Mouse (Mus musculus) brain, embryonic 14.5 days (tissue): ENCODE measurements around the gene Medag. TPM values are rescaled to one million over a fixed set of nuclear protein-coding genes. Genes with fewer than 3 reads are reported as not detected.

ENCODE experiments used
- DNase-seq: peaks from one replicate; pipeline ENCODE4 v3.0.0-alpha.2; 2011; ENCODE audit warnings: low read depth
- CTCF ChIP-seq: fragments of 200-500 bp; IDR thresholded peaks from 2 replicates; pipeline ENCODE4 v1.5.1; 2012; ENCODE audit warnings: inconsistent platforms, mild to moderate bottlenecking, moderate library complexity, borderline replicate concordance; ENCODE audit not compliant: insufficient read depth, insufficient read length; ENCODE audit errors: extremely low read depth
- POLR2A ChIP-seq: fragments of 200-500 bp; IDR thresholded peaks from 2 replicates; pipeline ENCODE4 v1.6.1; 2012; ENCODE audit warnings: mild to moderate bottlenecking, inconsistent platforms, borderline replicate concordance; ENCODE audit not compliant: poor library complexity, insufficient read depth, insufficient read length, severe bottlenecking; ENCODE audit errors: extremely low read depth
- polyA plus RNA-seq: library from polyadenylated mRNA; depleted of rRNA; stranded (reverse); fragments of >200 nt; gene quantifications from 2 replicates; pipeline ENCODE4 v1.2.3, GENCODE M21; 2012

The Medag gene
- polyA plus RNA-seq, 1 experiment: 3.5 TPM

- peak; percentile 95 for DNase-seq
- peak; percentile 68; the same call in 1 of the 2 replicates for TF ChIP-seq POLR2A
- TF ChIP-seq CTCF: no peak
Measured at GRCm38 (mm10) chr5:149439531-149440179, 28.1 kb downstream of the Medag start, which contains the start of gene Tex26. Gene Tex26 (plus strand): TSS chr5:149439660.

GRCm38 (mm10) chr5:149440180-149440573 lies 28.6 kb downstream of the Medag start:
- DNase-seq: peak; percentile 97
- peak; percentile 54; the same call in 1 of the 2 replicates for TF ChIP-seq POLR2A
- TF ChIP-seq CTCF: no peak

GRCm38 (mm10) chr5:149441646-149442276 lies 30.2 kb downstream of the Medag start:
- DNase-seq: peak; percentile 94
- TF ChIP-seq CTCF (no peak), POLR2A (no peak)

- peak; percentile 80 for DNase-seq
- TF ChIP-seq CTCF (no peak), POLR2A (no peak)
Measured at GRCm38 (mm10) chr5:149442277-149442660, 30.7 kb downstream of the Medag start.

GRCm38 (mm10) chr5:149444451-149444850 lies 32.9 kb downstream of the Medag start:
- TF ChIP-seq CTCF: no peak
- TF ChIP-seq POLR2A: no peak
- DNase-seq: peak; percentile 35

- no peak for TF ChIP-seq CTCF
- no peak for TF ChIP-seq POLR2A
- no peak for DNase-seq
Measured at GRCm38 (mm10) chr5:149446495-149446894, 34.9 kb downstream of the Medag start.

- DNase-seq: no peak
- TF ChIP-seq CTCF (peak; percentile 49; the same call in 1 of the 2 replicates), POLR2A (no peak)
Measured at GRCm38 (mm10) chr5:149447733-149448132, 36.2 kb downstream of the Medag start.

- no peak for TF ChIP-seq POLR2A
- DNase-seq: no peak
Measured at GRCm38 (mm10) chr5:149449406-149449805, 37.9 kb downstream of the Medag start.

- no peak for TF ChIP-seq POLR2A
- TF ChIP-seq CTCF: no peak
- DNase-seq: no peak
Measured at GRCm38 (mm10) chr5:149451209-149451681, 39.7 kb downstream of the Medag start.

- no peak for TF ChIP-seq POLR2A
- peak; percentile 82 for TF ChIP-seq CTCF
- peak; percentile 74 for DNase-seq
Measured at GRCm38 (mm10) chr5:149454281-149454680, 42.7 kb downstream of the Medag start.

GRCm38 (mm10) chr5:149456544-149456943 lies 45.0 kb downstream of the Medag start:
- no peak for DNase-seq
- TF ChIP-seq CTCF (peak; percentile 15; the same call in 1 of the 2 replicates), POLR2A (no peak)

GRCm38 (mm10) chr5:149462071-149462470 lies 50.5 kb downstream of the Medag start:
- no peak for DNase-seq
- TF ChIP-seq POLR2A: no peak
- no peak for TF ChIP-seq CTCF
